Mouse (Mus musculus): ENCODE results near the gene Arsa. TPM values are rescaled to one million over a fixed set of nuclear protein-coding genes. Genes with fewer than 3 reads are reported as not detected.
A peak's percentile ranks its signal among the peaks of the same experiment; 100 is the strongest.

Gene Arsa
- polyA plus RNA-seq, 1 experiment from 2014 or later: 5.0 TPM

DNA sequence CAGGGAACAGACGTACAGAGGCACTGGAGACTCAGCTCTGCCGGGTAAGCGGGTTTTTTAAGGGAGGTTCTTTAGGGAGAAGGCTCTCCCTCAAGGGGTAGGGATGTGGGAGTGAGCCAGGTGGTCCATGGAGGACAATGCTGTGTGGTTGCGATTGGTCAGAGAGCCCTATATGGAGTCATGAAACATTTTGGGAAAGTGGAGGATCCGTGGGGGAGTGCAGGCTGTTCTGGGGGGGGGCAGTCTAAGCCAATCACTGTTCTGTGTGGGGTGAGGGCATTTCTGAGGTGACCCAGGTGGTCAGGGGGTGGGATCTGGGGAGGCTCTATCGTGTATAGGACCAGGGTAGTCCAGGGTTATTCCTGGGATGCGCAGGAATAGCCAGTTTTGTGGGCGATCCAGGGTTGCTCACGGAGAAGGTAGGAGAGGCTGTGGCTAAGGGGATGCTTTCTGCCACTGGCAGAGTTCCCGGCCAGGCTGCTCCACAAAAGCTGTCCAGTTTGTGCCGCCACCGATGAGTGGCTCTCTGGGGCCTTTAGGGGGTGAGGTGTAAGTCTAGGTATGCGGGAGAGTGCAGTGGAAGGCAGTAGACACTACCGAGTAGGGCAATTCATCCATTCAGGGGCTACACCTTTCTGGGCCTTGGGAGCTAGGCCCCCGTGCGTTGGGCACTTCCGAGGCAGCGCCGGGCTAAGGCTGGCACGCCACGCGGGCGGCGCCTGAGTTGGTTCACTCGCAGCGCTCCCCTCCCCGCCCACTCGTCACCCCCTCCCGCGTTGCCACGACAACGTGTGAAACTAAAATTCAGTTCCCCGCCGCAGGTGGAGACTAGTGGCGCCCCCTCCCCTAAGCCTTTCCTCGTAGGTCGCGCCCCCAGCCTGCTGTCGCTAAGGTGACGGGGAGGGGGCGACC lies 21.1 kb upstream of the Arsa start:
- Histone ChIP-seq H3K36me3 (ENCODE audit: control insufficient read depth, insufficient read depth) (no peaks in the 10 kb centered on the region), H3K4me3 (ENCODE audit: low read depth, low read length) (peak overlapping the region; percentile 66), H3K4me1 (ENCODE audit: control insufficient read depth, low read depth, low read length) (peaks cover 21% of the 10 kb centered on the region), H3K9ac (ENCODE audit: low read depth, low read length) (no peak overlapping the region; the same call in 1 of the 2 replicates), H3K27me3 (ENCODE audit: control insufficient read depth, insufficient read depth, low read depth, low read length) (peaks cover 39% of the 10 kb centered on the region), H3K9me3 (replicated peaks; ENCODE audit: control insufficient read depth, low read length) (no peaks in the 10 kb centered on the region), H3K27ac (ENCODE audit: low read length) (no peak overlapping the region), H3K4me2 (ENCODE audit: low read depth, low read length) (peak overlapping the region; percentile 89)
- WGBS (ENCODE audit: insufficient replicate concordance): 2% methylated on average over 40 of the region's 41 CpGs
- no peak for ATAC-seq (ENCODE audit: low read depth)

DNA sequence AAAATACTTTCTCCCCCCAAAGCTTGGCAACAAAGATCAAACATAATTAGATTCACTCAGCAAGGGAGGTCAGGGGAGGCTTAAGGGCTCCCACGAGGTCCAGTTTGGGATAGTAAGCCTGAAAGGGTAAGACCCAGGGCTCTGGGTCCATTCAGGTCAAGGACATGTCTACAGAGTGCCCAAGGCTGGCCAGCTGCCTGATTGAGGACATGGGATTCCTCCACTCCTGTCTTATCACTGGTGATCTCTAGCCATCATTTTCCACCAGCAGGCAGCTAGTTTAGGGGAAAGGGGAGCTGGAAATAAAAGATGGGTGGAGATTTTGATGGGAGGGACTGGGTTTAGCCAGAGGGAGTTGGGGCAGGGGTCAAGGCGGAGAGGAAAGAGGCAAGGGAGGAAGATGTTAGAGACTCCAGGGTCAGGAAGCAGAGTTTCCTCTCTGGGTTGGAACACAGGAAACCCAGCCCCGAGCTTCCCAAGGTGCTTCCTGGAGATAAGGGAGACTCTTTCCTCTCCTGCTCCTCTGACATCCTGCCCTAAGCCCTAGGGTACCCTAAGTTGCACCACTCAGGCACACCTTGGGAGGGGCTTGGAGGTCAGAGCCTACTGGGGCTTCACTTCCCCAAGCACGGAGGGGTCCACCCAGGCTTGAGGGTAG lies 20.3 kb upstream of the Arsa start:
- 8% methylated on average over 4 of the region's 4 CpGs for WGBS (ENCODE audit: insufficient replicate concordance)
- Histone ChIP-seq H3K4me2 (ENCODE audit: low read depth, low read length) (no peak overlapping the region), H3K27me3 (ENCODE audit: control insufficient read depth, insufficient read depth, low read depth, low read length) (peaks cover 39% of the 10 kb centered on the region), H3K9ac (ENCODE audit: low read depth, low read length) (no peak overlapping the region), H3K9me3 (replicated peaks; ENCODE audit: control insufficient read depth, low read length) (no peaks in the 10 kb centered on the region), H3K4me1 (ENCODE audit: control insufficient read depth, low read depth, low read length) (peaks cover 21% of the 10 kb centered on the region), H3K36me3 (ENCODE audit: control insufficient read depth, insufficient read depth) (no peaks in the 10 kb centered on the region), H3K4me3 (ENCODE audit: low read depth, low read length) (no peak overlapping the region; the same call in 1 of the 2 replicates), H3K27ac (ENCODE audit: low read length) (no peak overlapping the region)
- peak; percentile 50 for ATAC-seq (ENCODE audit: low read depth)

DNA sequence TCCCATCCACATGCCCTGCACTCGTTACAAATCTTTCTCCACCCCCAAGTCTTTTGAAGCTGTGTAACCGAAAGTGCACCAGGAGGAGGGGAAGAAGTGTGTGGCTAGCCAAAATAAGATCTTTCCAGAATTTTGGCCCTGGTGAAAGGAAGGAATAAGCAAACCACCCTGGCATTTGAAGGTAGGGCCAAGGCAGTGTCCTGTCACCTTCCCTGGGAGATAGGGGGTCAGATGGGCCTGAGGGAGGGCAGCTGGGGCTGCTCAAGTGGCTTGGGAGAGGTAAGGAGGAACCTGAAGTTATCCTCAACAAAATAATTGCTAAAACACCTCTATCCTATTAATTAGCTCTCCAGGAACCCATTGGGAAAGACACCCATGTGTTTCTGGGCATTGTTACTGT lies 19.6 kb upstream of the Arsa start:
- no peak overlapping the region for H3K4me2 ChIP-seq (ENCODE audit: low read depth, low read length)
- WGBS (ENCODE audit: insufficient replicate concordance): 37% methylated on average over 2 of the region's 2 CpGs
- no peak for ATAC-seq (ENCODE audit: low read depth)
- no peak overlapping the region for H3K27ac ChIP-seq (ENCODE audit: low read length)
- H3K36me3 ChIP-seq (ENCODE audit: control insufficient read depth, insufficient read depth): no peaks in the 10 kb centered on the region
- H3K4me3 ChIP-seq (ENCODE audit: low read depth, low read length): no peak overlapping the region
- H3K9ac ChIP-seq (ENCODE audit: low read depth, low read length): no peak overlapping the region
- H3K27me3 ChIP-seq (ENCODE audit: control insufficient read depth, insufficient read depth, low read depth, low read length): peaks cover 39% of the 10 kb centered on the region
- peaks cover 21% of the 10 kb centered on the region for H3K4me1 ChIP-seq (ENCODE audit: control insufficient read depth, low read depth, low read length)
- H3K9me3 ChIP-seq (replicated peaks; ENCODE audit: control insufficient read depth, low read length): no peaks in the 10 kb centered on the region

DNA sequence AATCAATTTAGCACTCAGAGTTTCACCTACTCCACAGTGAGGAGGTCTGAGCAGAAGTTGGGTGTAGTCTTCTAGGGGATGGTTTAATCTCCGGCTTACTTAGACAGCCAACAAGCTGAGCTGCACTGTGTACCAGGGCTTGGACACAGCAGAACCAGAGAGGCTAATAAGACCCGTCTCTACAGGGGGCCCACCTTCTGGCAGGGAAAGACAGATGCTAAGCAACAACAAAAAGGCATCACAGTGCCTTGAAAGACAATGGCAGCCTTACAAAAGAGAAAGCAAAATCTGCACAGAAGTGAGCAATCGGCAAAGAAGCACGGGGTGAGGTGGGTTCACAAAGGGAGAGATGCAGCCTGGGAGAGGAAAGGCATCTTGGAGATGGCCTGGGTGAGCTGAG lies 18.9 kb upstream of the Arsa start:
- 55% methylated on average over 4 of the region's 4 CpGs for WGBS (ENCODE audit: insufficient replicate concordance)
- H3K36me3 ChIP-seq (ENCODE audit: control insufficient read depth, insufficient read depth): no peaks in the 10 kb centered on the region
- H3K4me2 ChIP-seq (ENCODE audit: low read depth, low read length): no peak overlapping the region
- H3K4me3 ChIP-seq (ENCODE audit: low read depth, low read length): no peak overlapping the region
- no peak for ATAC-seq (ENCODE audit: low read depth)
- H3K4me1 ChIP-seq (ENCODE audit: control insufficient read depth, low read depth, low read length): peaks cover 21% of the 10 kb centered on the region
- no peaks in the 10 kb centered on the region for H3K9me3 ChIP-seq (replicated peaks; ENCODE audit: control insufficient read depth, low read length)
- no peak overlapping the region for H3K27ac ChIP-seq (ENCODE audit: low read length)
- peaks cover 39% of the 10 kb centered on the region for H3K27me3 ChIP-seq (ENCODE audit: control insufficient read depth, insufficient read depth, low read depth, low read length)
- H3K9ac ChIP-seq (ENCODE audit: low read depth, low read length): no peak overlapping the region

DNA sequence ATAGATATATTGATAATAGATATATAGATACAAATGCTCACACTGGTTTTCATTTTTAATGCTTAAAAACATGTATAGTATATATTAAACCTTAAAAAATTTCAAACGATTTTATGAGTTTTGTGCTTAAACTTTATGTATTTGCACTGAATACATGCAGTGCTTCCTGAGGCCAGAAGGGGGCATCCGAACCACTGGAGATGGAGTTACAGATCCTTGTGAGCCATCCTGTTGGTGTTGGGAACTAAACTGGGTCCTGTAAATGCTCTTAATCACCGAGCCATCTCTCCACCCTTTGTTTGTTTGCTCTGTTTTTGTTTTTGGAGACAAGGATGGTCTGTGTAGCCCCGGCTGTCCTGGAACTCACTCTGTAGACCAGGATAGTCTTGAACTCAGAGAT lies 17.7 kb upstream of the Arsa start:
- Histone ChIP-seq H3K27ac (ENCODE audit: low read length) (no peak overlapping the region), H3K4me3 (ENCODE audit: low read depth, low read length) (no peak overlapping the region), H3K36me3 (ENCODE audit: control insufficient read depth, insufficient read depth) (no peaks in the 10 kb centered on the region), H3K9ac (ENCODE audit: low read depth, low read length) (no peak overlapping the region), H3K9me3 (replicated peaks; ENCODE audit: control insufficient read depth, low read length) (no peaks in the 10 kb centered on the region), H3K4me2 (ENCODE audit: low read depth, low read length) (no peak overlapping the region), H3K4me1 (ENCODE audit: control insufficient read depth, low read depth, low read length) (peaks cover 13% of the 10 kb centered on the region), H3K27me3 (ENCODE audit: control insufficient read depth, insufficient read depth, low read depth, low read length) (peaks cover 30% of the 10 kb centered on the region)
- 60% methylated on average over 4 of the region's 4 CpGs for WGBS (ENCODE audit: insufficient replicate concordance)
- ATAC-seq (ENCODE audit: low read depth): no peak

DNA sequence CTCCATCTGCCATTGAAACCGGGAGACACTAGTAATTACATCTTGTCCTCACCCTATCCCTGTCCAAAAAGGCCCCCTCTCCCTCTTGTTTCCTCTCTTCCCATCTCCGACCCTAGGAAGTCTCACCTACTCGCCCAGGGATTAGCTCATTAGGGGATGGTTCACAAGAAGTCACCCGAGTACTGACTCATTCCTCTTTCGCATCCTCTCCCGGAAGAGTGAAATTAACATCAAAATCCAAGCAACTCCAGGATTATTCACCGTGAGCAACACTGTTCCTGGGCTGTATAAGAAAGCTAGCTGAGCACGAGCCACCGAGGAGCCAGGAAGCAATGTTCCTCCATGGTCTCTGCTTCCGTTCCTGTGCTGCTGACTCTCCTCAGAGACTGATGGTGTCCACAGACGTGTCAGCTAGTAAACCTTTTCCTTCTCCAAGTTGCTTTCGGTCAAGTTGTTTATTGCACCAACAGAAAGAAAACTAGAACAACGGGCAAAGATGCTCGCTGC lies 11.4 kb upstream of the Arsa start:
- Histone ChIP-seq H3K4me2 (ENCODE audit: low read depth, low read length) (no peak overlapping the region), H3K4me3 (ENCODE audit: low read depth, low read length) (no peak overlapping the region), H3K36me3 (ENCODE audit: control insufficient read depth, insufficient read depth) (no peaks in the 10 kb centered on the region), H3K27ac (ENCODE audit: low read length) (no peak overlapping the region), H3K9ac (ENCODE audit: low read depth, low read length) (no peak overlapping the region), H3K27me3 (ENCODE audit: control insufficient read depth, insufficient read depth, low read depth, low read length) (no peaks in the 10 kb centered on the region), H3K4me1 (ENCODE audit: control insufficient read depth, low read depth, low read length) (no peaks in the 10 kb centered on the region), H3K9me3 (replicated peaks; ENCODE audit: control insufficient read depth, low read length) (no peaks in the 10 kb centered on the region)
- WGBS (ENCODE audit: insufficient replicate concordance): 48% methylated on average over 14 of the region's 14 CpGs
- ATAC-seq (ENCODE audit: low read depth): no peak

DNA sequence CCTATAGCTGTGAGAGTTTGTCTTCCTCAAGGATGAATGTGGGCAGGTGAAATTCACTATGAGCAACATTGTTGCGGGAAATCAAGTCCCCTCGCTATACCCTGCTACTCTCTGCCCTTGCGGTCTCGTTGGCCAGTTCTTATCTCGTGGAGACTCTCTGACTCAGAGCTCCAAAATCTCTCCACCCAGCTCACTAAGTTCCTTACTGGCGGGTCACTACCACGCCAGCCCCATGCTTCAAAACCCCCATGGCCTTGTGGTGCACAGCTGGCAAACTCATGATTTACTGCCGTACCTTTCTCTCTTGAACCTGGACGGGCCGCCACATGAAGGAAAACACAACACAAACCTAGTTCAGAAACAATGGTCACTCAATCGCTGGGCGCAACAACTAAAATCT lies 11.0 kb upstream of the Arsa start:
- no peak for ATAC-seq (ENCODE audit: low read depth)
- H3K27ac ChIP-seq (ENCODE audit: low read length): no peak overlapping the region
- no peak overlapping the region for H3K4me2 ChIP-seq (ENCODE audit: low read depth, low read length)
- no peaks in the 10 kb centered on the region for H3K4me1 ChIP-seq (ENCODE audit: control insufficient read depth, low read depth, low read length)
- WGBS (ENCODE audit: insufficient replicate concordance): 46% methylated on average over 12 of the region's 12 CpGs
- no peaks in the 10 kb centered on the region for H3K9me3 ChIP-seq (replicated peaks; ENCODE audit: control insufficient read depth, low read length)
- H3K9ac ChIP-seq (ENCODE audit: low read depth, low read length): no peak overlapping the region
- no peaks in the 10 kb centered on the region for H3K27me3 ChIP-seq (ENCODE audit: control insufficient read depth, insufficient read depth, low read depth, low read length)
- H3K4me3 ChIP-seq (ENCODE audit: low read depth, low read length): no peak overlapping the region
- no peaks in the 10 kb centered on the region for H3K36me3 ChIP-seq (ENCODE audit: control insufficient read depth, insufficient read depth)

DNA sequence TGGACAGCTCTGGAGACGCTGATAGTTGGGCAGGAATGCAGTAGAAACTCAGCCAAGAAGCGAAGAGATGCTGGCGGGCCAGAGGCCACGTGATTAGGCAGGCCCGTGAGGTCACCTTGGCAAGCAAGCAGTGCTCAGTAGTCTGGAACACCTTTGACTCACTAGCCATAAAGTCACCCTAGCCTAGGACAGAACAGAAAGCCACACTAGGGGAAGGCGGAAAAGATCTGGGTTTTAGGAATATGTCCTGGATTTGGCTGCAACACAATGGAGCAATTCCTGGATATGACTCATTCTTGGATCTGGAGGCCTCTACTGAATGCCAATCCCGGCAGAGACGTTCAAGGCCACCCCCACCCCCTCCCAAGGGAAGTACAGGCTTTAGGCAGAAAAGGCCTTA lies 3.4 kb upstream of the Arsa start:
- 72% methylated on average over 8 of the region's 8 CpGs for WGBS (ENCODE audit: insufficient replicate concordance)
- H3K4me1 ChIP-seq (ENCODE audit: control insufficient read depth, low read depth, low read length): peaks cover 8% of the 10 kb centered on the region
- ATAC-seq (ENCODE audit: low read depth): no peak
- no peak overlapping the region for H3K9ac ChIP-seq (ENCODE audit: low read depth, low read length)
- no peaks in the 10 kb centered on the region for H3K27me3 ChIP-seq (ENCODE audit: control insufficient read depth, insufficient read depth, low read depth, low read length)
- H3K36me3 ChIP-seq (ENCODE audit: control insufficient read depth, insufficient read depth): no peaks in the 10 kb centered on the region
- H3K4me3 ChIP-seq (ENCODE audit: low read depth, low read length): no peak overlapping the region
- no peaks in the 10 kb centered on the region for H3K9me3 ChIP-seq (replicated peaks; ENCODE audit: control insufficient read depth, low read length)
- no peak overlapping the region for H3K4me2 ChIP-seq (ENCODE audit: low read depth, low read length)
- no peak overlapping the region; the same call in 1 of the 2 replicates for H3K27ac ChIP-seq (ENCODE audit: low read length)

DNA sequence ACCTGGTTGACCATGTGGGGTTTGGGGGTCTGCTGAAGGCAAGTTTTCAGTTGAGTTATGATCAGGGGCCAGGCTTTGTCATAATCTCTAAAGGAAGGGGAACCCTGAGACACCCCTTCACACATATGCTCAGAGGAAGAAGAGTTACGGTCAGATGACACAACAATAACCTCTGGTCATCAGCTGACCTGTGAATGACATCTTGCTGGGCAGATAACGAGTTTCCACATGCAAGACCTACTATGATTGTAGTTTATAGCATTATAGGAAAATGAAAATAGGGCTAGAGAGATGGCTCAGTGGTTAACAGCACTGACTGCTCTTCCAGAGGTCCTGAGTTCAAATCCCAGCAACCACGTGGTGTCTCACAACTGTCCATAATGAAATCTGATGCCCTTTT lies 1.4 kb upstream of the Arsa start:
- Histone ChIP-seq H3K27me3 (ENCODE audit: control insufficient read depth, insufficient read depth, low read depth, low read length) (no peaks in the 10 kb centered on the region), H3K9me3 (replicated peaks; ENCODE audit: control insufficient read depth, low read length) (no peaks in the 10 kb centered on the region), H3K4me1 (ENCODE audit: control insufficient read depth, low read depth, low read length) (peaks cover 12% of the 10 kb centered on the region), H3K27ac (ENCODE audit: low read length) (no peak overlapping the region), H3K4me3 (ENCODE audit: low read depth, low read length) (no peak overlapping the region), H3K9ac (ENCODE audit: low read depth, low read length) (no peak overlapping the region), H3K4me2 (ENCODE audit: low read depth, low read length) (no peak overlapping the region), H3K36me3 (ENCODE audit: control insufficient read depth, insufficient read depth) (no peaks in the 10 kb centered on the region)
- 57% methylated on average over 3 of the region's 3 CpGs for WGBS (ENCODE audit: insufficient replicate concordance)
- ATAC-seq (ENCODE audit: low read depth): no peak
